Mouse (Mus musculus) MEL (cell line): ENCODE data around the gene Morf4l1. TPM values are rescaled to one million over a fixed set of nuclear protein-coding genes. Genes with fewer than 3 reads are reported as not detected.
A peak's percentile ranks its signal among the peaks of the same experiment; 100 is the strongest.

ENCODE experiments used
- DNase-seq: peaks from one replicate; pipeline ENCODE4 v3.0.0; 2011; ENCODE audit warnings: low read depth, low spot score
- H3K27ac ChIP-seq: 2 replicates; pipeline ENCODE4 v1.5.1; 2012; ENCODE audit warnings: low read depth, mild to moderate bottlenecking, control low read depth, low read length, moderate library complexity; ENCODE audit not compliant: control insufficient read depth
- H3K27me3 ChIP-seq, 2 experiments: fragments of 150-350 bp in 1 of 2; sonication (generic) in 1 of 2; 2 replicates each; pipeline ENCODE4 v1.6.1; 2012; ENCODE audit warnings: low read length in 2 of 2, mild to moderate bottlenecking in 2 of 2, improper control_type of control experiment in 1 of 2, moderate library complexity in 1 of 2; ENCODE audit not compliant: insufficient read depth in 2 of 2, control insufficient read depth in 1 of 2
- H3K36me3 ChIP-seq, 2 experiments: 2 replicates each; pipeline ENCODE4 v1.6.1; 2012 to 2014; ENCODE audit warnings: low read length in 2 of 2, improper control_type of control experiment in 1 of 2, inconsistent platforms in 1 of 2, mild to moderate bottlenecking in 1 of 2; ENCODE audit not compliant: insufficient read depth in 2 of 2, control insufficient read depth in 1 of 2
- H3K4me1 ChIP-seq, 2 experiments: fragments of 150-350 bp in 1 of 2; sonication (generic) in 1 of 2; 2 replicates each; pipeline ENCODE4 v1.6.1; 2012; ENCODE audit warnings: low read length in 2 of 2, improper control_type of control experiment in 1 of 2, mild to moderate bottlenecking in 1 of 2; ENCODE audit not compliant: insufficient read depth in 2 of 2, control insufficient read depth in 1 of 2
- H3K4me3 ChIP-seq, 2 experiments: fragments of 150-350 bp in 1 of 2; sonication (generic) in 1 of 2; 2 replicates each; pipeline ENCODE4 v1.5.1; 2012; ENCODE audit warnings: low read depth in 2 of 2, low read length in 2 of 2, mild to moderate bottlenecking in 2 of 2, moderate library complexity in 2 of 2, control low read depth in 1 of 2, improper control_type of control experiment in 1 of 2; ENCODE audit not compliant: control insufficient read depth in 1 of 2, insufficient read depth in 1 of 2
- H3K79me2 ChIP-seq: 2 replicates; pipeline ENCODE4 v1.6.1; 2012; ENCODE audit warnings: mild to moderate bottlenecking, low read length, moderate library complexity; ENCODE audit not compliant: control insufficient read depth, poor library complexity, insufficient read depth
- H3K9ac ChIP-seq: 2 replicates; pipeline ENCODE4 v1.6.1; 2012; ENCODE audit warnings: low read depth, mild to moderate bottlenecking, control low read depth, low read length, moderate library complexity; ENCODE audit not compliant: control insufficient read depth, poor library complexity, severe bottlenecking
- H3K9me3 ChIP-seq: fragments of 150-350 bp; sonication (generic); replicated peaks from 2 replicates; pipeline ENCODE4 v1.6.1; 2012; ENCODE audit warnings: mild to moderate bottlenecking, low read length, improper control_type of control experiment, moderate library complexity; ENCODE audit not compliant: insufficient read depth
- CHD1 ChIP-seq: IDR thresholded peaks from 2 replicates; pipeline ENCODE4 v1.6.1; 2012; ENCODE audit warnings: low read depth, mild to moderate bottlenecking, inconsistent platforms, low read length, improper control_type of control experiment
- CHD2 ChIP-seq: IDR thresholded peaks from 2 replicates; pipeline ENCODE4 v1.6.1; 2011; ENCODE audit warnings: low read length, improper control_type of control experiment
- CTCF ChIP-seq, 3 experiments: IDR thresholded peaks in 2 of 3; conservative IDR thresholded peaks in 1 of 3; 2 replicates each; pipeline ENCODE4 v1.5.1; 2011 to 2012; ENCODE audit warnings: low read length in 3 of 3, low read depth in 2 of 3, mild to moderate bottlenecking in 2 of 3, improper control_type of control experiment in 1 of 3, inconsistent platforms in 1 of 3, mixed read lengths in 1 of 3, moderate library complexity in 1 of 3; ENCODE audit not compliant: control insufficient read depth in 1 of 3, insufficient read depth in 1 of 3, poor library complexity in 1 of 3, severe bottlenecking in 1 of 3
- ELF1 ChIP-seq: IDR thresholded peaks from 2 replicates; pipeline ENCODE4 v1.6.1; 2014; ENCODE audit warnings: low read depth, mild to moderate bottlenecking, inconsistent platforms, low read length, improper control_type of control experiment, moderate library complexity
- ETS1 ChIP-seq: IDR thresholded peaks from 2 replicates; pipeline ENCODE4 v1.6.1; 2012; ENCODE audit warnings: low read depth, mild to moderate bottlenecking, inconsistent platforms, low read length, improper control_type of control experiment, moderate library complexity
- GATA1 ChIP-seq: IDR thresholded peaks from 2 replicates; pipeline ENCODE4 v1.6.1; 2011; ENCODE audit warnings: low read depth, low read length, improper control_type of control experiment
- JUND ChIP-seq: IDR thresholded peaks from 2 replicates; pipeline ENCODE4 v1.6.1; 2011; ENCODE audit warnings: low read depth, mild to moderate bottlenecking, improper control_type of control experiment, low read length
- MAZ ChIP-seq: IDR thresholded peaks from 2 replicates; pipeline ENCODE4 v1.6.1; 2012; ENCODE audit warnings: low read depth, mild to moderate bottlenecking, inconsistent platforms, low read length, improper control_type of control experiment
- MEF2A ChIP-seq: IDR thresholded peaks from 2 replicates; pipeline ENCODE4 v1.6.1; 2014; ENCODE audit warnings: low read depth, mild to moderate bottlenecking, inconsistent platforms, low read length, improper control_type of control experiment; ENCODE audit not compliant: poor library complexity, insufficient replicate concordance, severe bottlenecking; ENCODE audit errors: extremely low read depth
- MXI1 ChIP-seq: IDR thresholded peaks from 2 replicates; pipeline ENCODE4 v1.6.1; 2011; ENCODE audit warnings: mild to moderate bottlenecking, low read depth, low read length, improper control_type of control experiment
- NRF1 ChIP-seq: IDR thresholded peaks from 2 replicates; pipeline ENCODE4 v1.6.1; 2014; ENCODE audit warnings: low read depth, mild to moderate bottlenecking, inconsistent platforms, low read length, improper control_type of control experiment, moderate library complexity; ENCODE audit not compliant: poor library complexity, insufficient read depth, severe bottlenecking
- POLR2AphosphoS5 ChIP-seq: IDR thresholded peaks from 2 replicates; pipeline ENCODE4 v1.6.1; 2012; ENCODE audit warnings: low read depth, borderline replicate concordance, mild to moderate bottlenecking, inconsistent platforms, low read length, moderate library complexity, mixed read lengths
- RAD21 ChIP-seq: IDR thresholded peaks from 2 replicates; pipeline ENCODE4 v1.6.1; 2011; ENCODE audit warnings: mild to moderate bottlenecking, low read depth, low read length, improper control_type of control experiment
- RCOR1 ChIP-seq: IDR thresholded peaks from 2 replicates; pipeline ENCODE4 v1.6.1; 2012; ENCODE audit warnings: low read depth, mild to moderate bottlenecking, inconsistent platforms, low read length, improper control_type of control experiment
- SIN3A ChIP-seq: IDR thresholded peaks from 2 replicates; pipeline ENCODE4 v1.6.1; 2012; ENCODE audit warnings: low read length, improper control_type of control experiment, inconsistent platforms
- TAL1 ChIP-seq: IDR thresholded peaks from 2 replicates; pipeline ENCODE4 v1.6.1; 2012; ENCODE audit warnings: mild to moderate bottlenecking, inconsistent platforms, low read length, moderate library complexity, mixed read lengths
- TBP ChIP-seq: IDR thresholded peaks from 2 replicates; pipeline ENCODE4 v1.8.0; 2011; ENCODE audit warnings: low read depth, low read length, improper control_type of control experiment
- UBTF ChIP-seq: IDR thresholded peaks from 2 replicates; pipeline ENCODE4 v1.6.1; 2012; ENCODE audit warnings: low read depth, mild to moderate bottlenecking, inconsistent platforms, low read length, improper control_type of control experiment, moderate library complexity, borderline replicate concordance; ENCODE audit not compliant: insufficient read depth
- USF1 ChIP-seq: IDR thresholded peaks from 2 replicates; pipeline ENCODE4 v1.6.1; 2014; ENCODE audit warnings: low read depth, mild to moderate bottlenecking, inconsistent platforms, low read length, improper control_type of control experiment, moderate library complexity
- USF2 ChIP-seq, 2 experiments: IDR thresholded peaks; 2 replicates each; pipeline ENCODE4 v1.6.1; 2011 to 2012; ENCODE audit warnings: improper control_type of control experiment in 2 of 2, low read length in 2 of 2, borderline replicate concordance in 1 of 2, inconsistent platforms in 1 of 2, low read depth in 1 of 2, mild to moderate bottlenecking in 1 of 2; ENCODE audit not compliant: insufficient read depth in 1 of 2
- ZC3H11A ChIP-seq: IDR thresholded peaks from 2 replicates; pipeline ENCODE4 v1.6.1; 2012; ENCODE audit warnings: low read depth, mild to moderate bottlenecking, inconsistent platforms, low read length, improper control_type of control experiment
- ZNF384 ChIP-seq: IDR thresholded peaks from 2 replicates; pipeline ENCODE4 v1.6.1; 2012; ENCODE audit warnings: low read depth, mild to moderate bottlenecking, inconsistent platforms, low read length, improper control_type of control experiment
- polyA plus RNA-seq, 2 experiments: library from polyadenylated mRNA; stranded (reverse) in 1 of 2; unstranded in 1 of 2; fragments of >175 nt in 1 of 2; fragments of >200 nt in 1 of 2; gene quantifications; 2 replicates each; pipeline versions ENCODE4 v1.2.1 to v1.2.4; 2012; ENCODE audit warnings: low replicate concordance in 2 of 2, low read depth in 1 of 2; ENCODE audit not compliant: insufficient read length in 2 of 2, insufficient read depth in 1 of 2, missing spikeins in 1 of 2
- total RNA-seq: library from RNA; depleted of rRNA; stranded (reverse); fragments of 300-350 nt; gene quantifications from 2 replicates; pipeline ENCODE4 v1.2.3, GENCODE M21; 2012

Morf4l1 gene
- total and polyA plus RNA-seq, 3 experiments: 107 to 292 (median 190) TPM

DNA sequence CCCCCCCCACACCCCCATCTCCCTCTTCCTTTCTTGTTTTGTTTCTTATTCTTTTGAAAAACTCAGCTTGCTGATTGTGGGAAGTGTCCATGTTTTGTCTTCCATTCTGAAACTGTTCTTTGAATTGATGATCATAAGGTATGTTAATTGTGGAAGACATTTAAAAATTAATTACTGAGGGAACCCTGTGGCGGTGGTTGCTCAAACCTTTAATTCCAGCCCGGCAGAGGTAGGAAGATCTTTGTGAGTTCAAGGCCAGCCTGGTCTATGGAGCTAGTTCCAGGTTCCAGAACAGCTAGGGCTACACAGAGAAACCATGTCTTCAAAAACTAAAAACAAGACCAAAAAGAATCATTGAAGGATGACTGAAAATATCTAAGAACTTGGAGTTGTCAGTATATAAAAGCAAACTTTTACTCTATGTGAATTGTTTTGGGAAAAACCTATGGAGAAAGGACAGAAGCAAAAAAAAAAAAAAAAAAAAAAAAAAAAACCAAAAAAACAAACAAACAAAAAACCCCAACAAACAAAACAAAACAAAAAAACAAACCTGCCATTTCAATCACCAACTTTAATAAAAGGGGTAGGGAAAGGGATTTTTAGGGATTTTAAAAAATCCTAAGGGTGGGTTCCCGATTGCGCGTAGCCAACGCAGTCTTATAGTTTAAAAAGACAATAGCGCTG lies 11.0 kb upstream of the Morf4l1 start:
- TF ChIP-seq USF2 (IDR thresholded peaks at IDR 0.05; ENCODE audit: borderline replicate concordance in 1 of 2, insufficient read depth in 1 of 2, low read depth in 1 of 2, low read length in 2 of 2) (no peak), TBP (peak; percentile 57; the same call in 1 of the 2 replicates), CHD1 (peak; percentile 82; the same call in 1 of the 2 replicates), SIN3A (0 out of 2 replicates have a peak, but pooled peaks have one; percentile 23), TAL1 (no peak), ZNF384 (peak; percentile 71), ETS1 (no peak), MAZ (0 out of 2 replicates have a peak, but pooled peaks have one; percentile 27), POLR2AphosphoS5 (no peak)
- DNase-seq: peak; percentile 78
- Histone ChIP-seq H3K9ac (peak overlapping the region; percentile 66), H3K79me2 (no peaks in the 10 kb centered on the region), H3K9me3 (no peaks in the 10 kb centered on the region), H3K4me1 (peaks cover 0 to 5% of the 10 kb centered on the region in 2 experiments; a peak in 2 of 4 replicates), H3K27me3 (no peaks in the 10 kb centered on the region), H3K36me3 (peaks cover 0 to 4% of the 10 kb centered on the region in 2 experiments; a peak in 1 of 4 replicates), H3K27ac (peak overlapping the region; percentile 83), H3K4me3 (peak overlapping the region; percentile 63 to 66)

DNA sequence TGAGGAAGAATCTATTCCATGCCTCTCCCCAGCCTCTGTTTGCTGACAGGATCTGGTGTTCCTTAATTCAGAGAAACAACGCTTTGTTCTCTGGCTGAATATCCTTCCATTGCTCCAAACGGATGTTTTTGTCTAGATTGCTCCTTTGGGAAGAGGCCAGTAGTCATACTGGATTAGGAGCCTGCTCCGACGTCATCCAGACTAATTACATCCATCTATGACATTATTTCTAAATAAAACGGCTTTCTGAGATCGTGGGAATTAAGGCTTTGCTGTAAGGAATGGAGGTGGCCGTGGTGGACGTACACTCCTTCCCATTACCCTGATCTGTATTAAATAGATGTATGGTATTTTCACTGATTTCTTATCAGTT lies 10.3 kb upstream of the Morf4l1 start:
- no peak overlapping the region for H3K27ac ChIP-seq
- peaks cover 0 to 5% of the 10 kb centered on the region in 2 experiments; a peak in 2 of 4 replicates for H3K4me1 ChIP-seq
- H3K9ac ChIP-seq: no peak overlapping the region
- no peaks in the 10 kb centered on the region for H3K9me3 ChIP-seq
- H3K36me3 ChIP-seq: peaks cover 0 to 4% of the 10 kb centered on the region in 2 experiments; a peak in 1 of 4 replicates
- no peaks in the 10 kb centered on the region for H3K27me3 ChIP-seq
- no peak for TF ChIP-seq MXI1
- no peak for TF ChIP-seq USF2 (IDR thresholded peaks at IDR 0.05; ENCODE audit: borderline replicate concordance in 1 of 2, insufficient read depth in 1 of 2, low read depth in 1 of 2, low read length in 2 of 2)
- no peak for TF ChIP-seq MEF2A
- TF ChIP-seq UBTF: no peak
- TF ChIP-seq CTCF (IDR thresholded peaks at IDR 0.05 in 2 of 3, conservative IDR thresholded peaks at IDR 0.05 in 1 of 3; ENCODE audit: control insufficient read depth in 1 of 3, insufficient read depth in 1 of 3, low read depth in 2 of 3, low read length in 3 of 3, poor library complexity in 1 of 3, severe bottlenecking in 1 of 3): no peak
- no peak for TF ChIP-seq GATA1
- no peak for TF ChIP-seq USF1
- no peak for TF ChIP-seq ZC3H11A
- no peak for TF ChIP-seq ELF1
- no peak for TF ChIP-seq NRF1
- TF ChIP-seq RAD21: no peak
- no peak for TF ChIP-seq CHD2
- TF ChIP-seq JUND: no peak
- TF ChIP-seq TAL1: no peak
- no peak for TF ChIP-seq RCOR1
- TF ChIP-seq, all 39 proteins: peak for 0
- Histone ChIP-seq H3K79me2 (no peaks in the 10 kb centered on the region), H3K4me3 (peak overlapping the region; percentile 26 to 38; a peak in 3 of 4 replicates)
- no peak for DNase-seq
